Mouse (Mus musculus) spleen, postnatal 0 days (tissue): ENCODE results near the gene Zfp160. TPM values are rescaled to one million over a fixed set of nuclear protein-coding genes. Genes with fewer than 3 reads are reported as not detected.

Experiments
- polyA plus RNA-seq: library from polyadenylated mRNA; unstranded; fragments of >200 nt; fragmentation: Nextera tagmentation; extraction: Ambion mirVana; gene quantifications from 2 replicates; pipeline ENCODE4 v1.2.1, GENCODE M21; 2015

Zfp160 gene
- 8.2 and 9.2 TPM in 2 replicates for polyA plus RNA-seq

GRCm38 (mm10) chr17:21008382-21009331 is at the start of gene Zfp160:
TSS of gene Zfp160 (plus strand) at chr17:21008903.

GRCm38 (mm10) chr17:20996364-20996763 is 12.3 kb upstream of the Zfp160 start, which contains the start of gene Vmn1r233:
TSS of gene Vmn1r233 (minus strand) at chr17:20996464.

Other genes starting within 250 kb of the Zfp160 start
- gene Vmn1r228, start 222.7 kb upstream of the Zfp160 start, polyA plus RNA-seq = not detected in 2 replicates
- gene Vmn1r229, start 197.3 kb upstream of the Zfp160 start, polyA plus RNA-seq = not detected in 2 replicates
- not detected in 2 replicates for gene Vmn1r230, start 168.5 kb upstream of the Zfp160 start, polyA plus RNA-seq
- not detected in 2 replicates for gene Vmn1r231, start 103.8 kb upstream of the Zfp160 start, polyA plus RNA-seq
- not detected in 2 replicates for gene Vmn1r232, start 89.2 kb upstream of the Zfp160 start, polyA plus RNA-seq
- 116 and 142 TPM in 2 replicates for gene Ppp2r1a, start 63.6 kb upstream of the Zfp160 start, polyA plus RNA-seq
- not detected in 2 replicates for gene Vmn1r233, start 12.4 kb upstream of the Zfp160 start, polyA plus RNA-seq
- gene Vmn1r234, start 217.2 kb downstream of the Zfp160 start, polyA plus RNA-seq = not detected in 2 replicates
- not detected in 2 replicates for gene Vmn1r235, start 247.5 kb downstream of the Zfp160 start, polyA plus RNA-seq